Mouse (Mus musculus) neural tube, embryonic 13.5 days (tissue): Measurements from ENCODE around the gene H2afv. TPM values are rescaled to one million over a fixed set of nuclear protein-coding genes. Genes with fewer than 3 reads are reported as not detected.
A peak's percentile ranks its signal among the peaks of the same experiment; 100 is the strongest.

ENCODE experiments used
- ATAC-seq: fragments of 200-750 bp; cut with Nextera tagmentation; 2 replicates; pipeline ENCODE4 v1.8.0; 2017; ENCODE audit warnings: low read depth, mild to moderate bottlenecking, moderate TSS enrichment, moderate library complexity
- H3K27ac ChIP-seq: fragments of 300-500 bp; sonication (generic); replicated peaks from 2 replicates; pipeline ENCODE4 v1.5.1; 2015; ENCODE audit warnings: moderate library complexity, mild to moderate bottlenecking, inconsistent platforms
- H3K27me3 ChIP-seq: fragments of 300-500 bp; sonication (generic); 2 replicates; pipeline ENCODE4 v1.6.1; 2015; ENCODE audit warnings: mild to moderate bottlenecking, inconsistent platforms
- H3K36me3 ChIP-seq: fragments of 300-500 bp; sonication (generic); 2 replicates; pipeline ENCODE4 v1.6.1; 2015; ENCODE audit warnings: mild to moderate bottlenecking, inconsistent platforms
- H3K4me1 ChIP-seq: fragments of 300-500 bp; sonication (generic); replicated peaks from 2 replicates; pipeline ENCODE4 v1.6.1; 2015; ENCODE audit warnings: inconsistent platforms
- H3K4me2 ChIP-seq: fragments of 300-500 bp; sonication (generic); 2 replicates; pipeline ENCODE4 v1.6.1; 2015; ENCODE audit warnings: inconsistent platforms, mild to moderate bottlenecking, moderate library complexity
- H3K4me3 ChIP-seq: fragments of 300-500 bp; sonication (generic); 2 replicates; pipeline ENCODE4 v1.5.1; 2015; ENCODE audit warnings: mild to moderate bottlenecking, inconsistent platforms
- H3K9ac ChIP-seq: fragments of 300-500 bp; sonication (generic); 2 replicates; pipeline ENCODE4 v1.6.1; 2015; ENCODE audit warnings: moderate library complexity, mild to moderate bottlenecking, inconsistent platforms
- H3K9me3 ChIP-seq: fragments of 300-500 bp; sonication (generic); 2 replicates; pipeline ENCODE4 v1.6.1; 2016; ENCODE audit warnings: inconsistent platforms
- WGBS: fragments of 180-500 bp; shearing (Covaris S2); methylation state at CpG from one replicate; pipeline ENCODE4 v1.1.7; 2015; 5-methylcytosine and 5-hydroxymethylcytosine counted together
- polyA plus RNA-seq: library from polyadenylated mRNA; unstranded; fragments of >200 nt; fragmentation: Nextera tagmentation; extraction: Ambion mirVana; gene quantifications from 2 replicates; pipeline ENCODE4 v1.2.1, GENCODE M21; 2015

The H2afv gene
- polyA plus RNA-seq, result 342 and 380 TPM in 2 replicates

DNA sequence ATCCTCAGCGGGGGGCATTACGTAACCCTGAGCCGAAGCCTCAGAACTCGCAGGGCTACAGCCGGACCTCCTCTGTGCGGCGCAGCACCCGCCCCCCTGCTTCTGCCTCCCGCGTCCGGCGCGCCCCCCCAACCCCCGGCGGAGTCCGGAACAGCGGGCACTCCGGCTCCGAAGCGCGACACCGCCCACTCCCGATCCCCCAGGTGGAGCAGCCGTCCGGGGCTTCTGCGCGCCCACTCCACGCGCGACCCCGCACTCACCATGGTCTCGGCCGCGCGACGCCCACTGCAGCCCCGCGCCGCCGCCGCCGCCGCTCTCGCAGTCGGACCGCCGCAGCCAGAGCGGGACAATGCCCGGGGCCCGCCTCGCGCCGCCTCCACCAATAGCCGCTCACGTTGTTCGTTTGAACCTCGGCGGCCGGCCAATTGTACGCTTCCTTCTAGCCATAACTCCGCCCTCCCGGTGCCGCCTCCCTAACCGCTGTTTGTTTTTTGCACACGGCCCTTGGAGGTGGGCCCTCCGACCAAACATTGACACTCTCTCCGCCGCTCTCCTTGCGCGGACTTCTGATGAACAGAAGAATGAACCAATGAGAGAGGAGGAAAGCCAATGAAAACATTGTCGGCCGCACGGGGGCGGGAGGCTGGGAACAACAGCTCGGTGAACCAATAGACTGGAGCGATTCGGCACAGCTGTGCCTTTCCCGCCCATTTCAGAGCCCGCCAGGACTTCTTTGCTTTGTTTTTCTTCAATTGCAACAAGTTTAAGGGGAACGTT, at the start of gene H2afv:
H2afv (minus strand) TSS at position 367 of the 777 bp plus-strand sequence.
- peak; percentile 99 for ATAC-seq
- peak within 1 kb of the TSS; percentile 95 for H3K27ac ChIP-seq
- no peaks in the 10 kb centered on the region for H3K27me3 ChIP-seq
- under 1% methylated on average over 79 of the region's 80 CpGs for WGBS
- no peaks in the 10 kb centered on the region for H3K9me3 ChIP-seq
- H3K9ac ChIP-seq, result peak within 1 kb of the TSS; percentile 85
- H3K36me3 ChIP-seq, result peaks cover 7% of the 10 kb centered on the region; the same call in 1 of the 2 replicates
- H3K4me2 ChIP-seq, result peak within 1 kb of the TSS; percentile 78
- H3K4me3 ChIP-seq, result peak within 1 kb of the TSS; percentile 80
- peaks cover 18% of the 10 kb centered on the region for H3K4me1 ChIP-seq

DNA sequence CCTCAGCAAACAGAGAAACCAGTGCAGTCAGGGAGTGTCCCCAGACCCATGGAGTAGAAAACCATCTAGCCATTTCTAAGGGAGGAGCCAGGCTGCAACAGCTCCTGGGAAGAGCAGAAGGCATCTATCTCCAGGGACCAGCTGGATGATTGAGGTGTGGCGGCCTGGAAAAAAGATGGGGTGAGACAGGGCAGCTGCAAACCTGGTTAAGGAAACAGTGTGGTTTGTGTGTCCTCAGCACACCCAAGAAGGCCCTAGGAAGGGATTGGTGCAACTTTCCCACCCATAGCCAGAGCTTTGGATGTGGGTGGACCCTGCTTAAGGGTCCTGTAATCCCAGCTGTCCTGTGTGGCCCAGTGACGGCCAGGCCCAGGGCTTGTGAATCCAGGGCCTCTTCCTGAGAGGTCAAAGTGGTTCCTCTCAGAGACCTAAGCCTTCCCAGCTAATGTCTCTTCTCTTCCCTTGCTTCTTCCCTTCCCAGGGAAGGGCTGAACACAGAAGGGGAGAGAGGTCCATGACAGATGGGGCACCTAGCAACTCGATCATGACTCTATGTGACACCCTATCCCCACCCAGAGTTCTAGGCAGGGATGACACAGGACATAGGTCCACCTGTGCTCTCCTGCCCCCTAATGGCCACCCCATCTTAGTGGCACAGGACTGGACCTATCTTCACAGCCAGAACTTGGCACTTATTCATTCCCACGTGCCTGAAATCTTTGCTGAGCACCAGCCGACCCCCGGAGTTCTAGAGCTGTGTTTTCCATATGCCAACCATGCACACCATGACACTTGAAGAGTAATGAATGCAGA, 45.7 kb upstream of the H2afv start:
- Histone ChIP-seq H3K9me3 (no peaks in the 10 kb centered on the region), H3K4me2 (no peak overlapping the region), H3K4me1 (no peaks in the 10 kb centered on the region), H3K27me3 (no peaks in the 10 kb centered on the region), H3K36me3 (no peaks in the 10 kb centered on the region), H3K9ac (no peak overlapping the region), H3K4me3 (no peak overlapping the region), H3K27ac (no peak overlapping the region)
- WGBS, result 55% methylated on average over 6 of the region's 6 CpGs
- ATAC-seq, result no peak

DNA sequence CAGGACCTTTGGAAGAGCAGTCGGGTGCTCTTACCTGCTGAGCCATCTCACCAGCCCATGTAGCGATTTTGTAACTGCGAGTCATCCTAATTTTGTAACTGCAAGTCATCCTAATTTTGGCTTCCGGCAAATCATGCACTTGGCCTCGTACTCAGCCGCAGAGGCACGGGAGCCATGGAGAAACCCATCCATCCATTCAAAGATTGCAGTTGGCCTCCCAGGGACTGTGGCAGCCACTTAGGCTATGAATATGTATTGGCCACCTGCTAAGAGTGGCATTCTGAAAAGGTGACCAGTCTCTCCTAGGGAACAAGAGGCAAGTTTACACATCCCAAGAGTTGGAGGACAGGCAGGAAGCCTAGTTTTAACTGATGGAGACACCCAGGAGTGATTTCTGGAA, 45.0 kb upstream of the H2afv start:
- 67% methylated on average over 7 of the region's 7 CpGs for WGBS
- no peak overlapping the region for H3K27ac ChIP-seq

DNA sequence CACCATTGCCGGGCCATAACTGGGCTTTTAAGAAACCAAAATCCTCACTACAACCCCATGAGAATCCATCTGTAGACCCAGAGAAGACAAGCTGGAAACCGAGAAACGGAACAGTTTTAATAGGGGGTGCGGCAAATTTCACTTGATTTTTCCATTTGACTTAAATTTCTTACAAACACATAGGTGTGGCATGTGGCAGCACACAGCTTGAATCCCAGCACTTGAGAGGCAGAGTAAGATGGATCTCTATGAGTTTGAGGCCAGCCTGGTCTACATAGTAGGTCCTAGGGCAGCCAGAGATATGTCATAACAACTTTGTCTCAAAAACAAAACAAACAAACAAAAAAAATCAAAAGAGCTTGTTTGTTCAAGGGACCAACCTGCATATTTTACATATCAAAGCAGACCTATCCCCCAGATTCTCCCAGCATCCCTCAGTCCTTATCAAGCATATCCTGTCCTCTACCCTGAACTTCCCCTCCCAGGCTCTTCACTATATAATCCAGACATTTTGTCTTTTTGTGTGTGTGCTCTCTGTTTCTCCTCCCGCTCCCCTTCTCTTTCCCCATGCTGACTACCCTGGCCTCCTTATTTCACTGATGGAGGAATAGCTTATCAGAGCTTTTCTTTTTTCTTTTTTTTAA, 43.9 kb upstream of the H2afv start:
- Histone ChIP-seq H3K4me3 (no peak overlapping the region), H3K9me3 (no peaks in the 10 kb centered on the region), H3K27ac (no peak overlapping the region), H3K36me3 (no peaks in the 10 kb centered on the region), H3K27me3 (no peaks in the 10 kb centered on the region), H3K9ac (no peak overlapping the region), H3K4me2 (no peak overlapping the region), H3K4me1 (no peaks in the 10 kb centered on the region)
- 95% methylated on average over 5 of the region's 5 CpGs for WGBS
- ATAC-seq, result no peak

More for the DNA sequence above, 45.0 kb upstream of the H2afv start:
- ATAC-seq, result no peak
- no peaks in the 10 kb centered on the region for H3K27me3 ChIP-seq
- H3K9me3 ChIP-seq, result no peaks in the 10 kb centered on the region
- no peak overlapping the region for H3K4me2 ChIP-seq
- no peaks in the 10 kb centered on the region for H3K4me1 ChIP-seq
- H3K9ac ChIP-seq, result no peak overlapping the region
- H3K36me3 ChIP-seq, result no peaks in the 10 kb centered on the region
- no peak overlapping the region for H3K4me3 ChIP-seq

DNA sequence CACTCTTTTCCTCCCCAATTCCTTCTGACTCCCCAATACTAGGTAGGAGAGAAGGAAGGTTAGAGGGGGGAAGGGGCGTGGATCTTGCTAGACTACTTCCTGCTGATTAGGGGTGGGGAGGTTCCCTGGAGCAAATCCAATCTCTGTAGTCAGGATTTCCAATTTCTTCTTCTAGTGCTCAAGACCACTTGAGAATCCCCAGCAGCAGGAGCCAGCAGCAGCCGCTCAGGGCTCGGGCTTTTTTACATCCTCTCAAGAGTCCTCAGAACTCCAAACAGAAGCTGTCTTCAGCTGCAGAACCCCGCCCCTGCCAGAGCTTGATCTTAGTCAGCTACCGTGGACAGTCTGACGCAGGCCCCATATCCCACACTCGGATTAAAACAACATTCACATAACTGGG, 43.3 kb upstream of the H2afv start:
- 60% methylated on average over 7 of the region's 7 CpGs for WGBS
- H3K36me3 ChIP-seq, result no peaks in the 10 kb centered on the region
- no peaks in the 10 kb centered on the region for H3K4me1 ChIP-seq
- no peak overlapping the region for H3K4me3 ChIP-seq
- H3K9ac ChIP-seq, result no peak overlapping the region
- H3K4me2 ChIP-seq, result no peak overlapping the region
- no peak for ATAC-seq
- no peak overlapping the region for H3K27ac ChIP-seq
- H3K27me3 ChIP-seq, result no peaks in the 10 kb centered on the region
- H3K9me3 ChIP-seq, result no peaks in the 10 kb centered on the region

DNA sequence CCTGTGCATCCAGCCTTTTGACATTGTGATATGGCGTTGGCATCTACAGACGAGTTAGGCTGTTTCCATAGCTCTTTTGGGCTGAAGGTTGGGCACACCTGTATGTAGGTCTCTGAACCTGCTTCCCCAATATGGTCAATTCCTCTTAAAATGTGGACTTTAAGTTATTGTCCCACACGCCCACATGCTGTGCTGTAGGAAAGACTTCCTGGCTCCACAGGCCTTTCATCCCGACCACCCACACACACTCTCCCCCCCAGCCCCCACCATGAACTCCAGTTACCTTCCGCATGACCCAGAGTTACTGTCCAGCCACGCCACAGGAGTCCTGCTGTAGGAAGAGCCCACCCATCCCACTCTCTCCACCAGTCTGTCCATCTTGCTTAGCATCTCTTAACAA, 42.7 kb upstream of the H2afv start:
- no peak for ATAC-seq
- no peak overlapping the region for H3K4me2 ChIP-seq
- no peaks in the 10 kb centered on the region for H3K9me3 ChIP-seq
- no peaks in the 10 kb centered on the region for H3K27me3 ChIP-seq
- no peak overlapping the region for H3K27ac ChIP-seq
- no peaks in the 10 kb centered on the region for H3K4me1 ChIP-seq
- no peak overlapping the region for H3K9ac ChIP-seq
- no peaks in the 10 kb centered on the region for H3K36me3 ChIP-seq
- WGBS, result 65% methylated on average over 6 of the region's 6 CpGs
- H3K4me3 ChIP-seq, result no peak overlapping the region

DNA sequence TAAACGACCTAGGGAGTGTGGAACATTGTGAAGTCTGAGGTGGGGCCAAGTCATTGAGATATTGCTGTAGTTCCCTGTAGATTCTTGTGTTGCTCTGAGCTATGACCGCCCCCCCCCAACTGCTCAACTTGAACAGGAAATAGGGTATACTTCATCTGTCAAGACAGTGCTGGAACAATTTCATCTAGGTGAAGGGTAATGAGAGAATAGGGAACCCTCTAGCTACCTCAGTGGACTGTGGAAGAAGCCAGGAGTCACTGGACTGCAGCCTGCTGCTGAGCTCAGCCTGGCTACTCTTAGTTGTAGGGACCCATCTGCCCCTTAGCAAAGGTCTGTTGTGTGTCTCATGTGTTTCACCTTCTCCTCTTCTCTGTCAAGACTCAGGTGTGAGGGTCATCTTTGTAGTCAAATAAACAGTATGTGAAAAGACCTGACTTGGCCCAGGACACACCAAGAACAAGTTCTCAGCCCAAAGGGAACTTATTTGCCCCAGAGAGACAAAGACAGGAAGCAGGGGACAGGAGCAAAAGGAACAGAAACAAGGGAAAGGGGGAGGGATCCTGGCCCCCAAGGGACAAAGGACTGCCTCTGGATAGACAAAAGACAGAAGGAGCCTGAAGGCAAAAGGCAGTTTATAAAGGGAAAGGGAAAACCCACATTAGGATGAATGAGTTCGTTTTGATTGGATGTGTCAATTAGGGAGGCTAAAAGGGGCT, 40.2 kb upstream of the H2afv start:
- no peak overlapping the region for H3K4me3 ChIP-seq
- no peak overlapping the region for H3K9ac ChIP-seq
- no peaks in the 10 kb centered on the region for H3K36me3 ChIP-seq
- H3K27me3 ChIP-seq, result 0 out of 2 replicates have a peak, but pooled peaks cover 6% of the 10 kb centered on the region
- H3K4me2 ChIP-seq, result no peak overlapping the region
- H3K4me1 ChIP-seq, result no peaks in the 10 kb centered on the region
- ATAC-seq, result no peak
- H3K27ac ChIP-seq, result no peak overlapping the region
- H3K9me3 ChIP-seq, result no peaks in the 10 kb centered on the region
- WGBS, result 54% methylated on average over 3 of the region's 3 CpGs

DNA sequence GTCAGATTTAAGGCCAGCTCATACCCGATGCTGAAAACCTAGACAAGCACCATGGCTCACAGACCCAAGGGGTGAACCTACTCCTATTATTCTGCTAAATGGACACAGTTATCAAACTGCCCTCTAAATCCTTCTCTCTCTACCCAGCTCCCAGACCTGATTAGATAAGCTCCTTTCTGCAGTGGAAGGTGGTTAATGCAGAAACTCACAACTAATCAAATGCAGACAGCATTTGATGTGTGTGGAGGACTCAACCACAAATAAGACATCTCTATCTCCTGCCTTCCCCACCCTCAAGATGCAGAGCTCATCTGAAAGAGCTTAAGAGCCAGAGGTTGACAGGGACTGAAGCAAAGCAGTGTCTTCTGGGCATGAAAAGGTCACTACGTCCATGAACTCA, 38.9 kb upstream of the H2afv start:
- WGBS, result 91% methylated on average over 2 of the region's 2 CpGs
- ATAC-seq, result no peak
- H3K9ac ChIP-seq, result no peak overlapping the region
- no peaks in the 10 kb centered on the region for H3K4me1 ChIP-seq
- H3K4me2 ChIP-seq, result no peak overlapping the region
- H3K4me3 ChIP-seq, result no peak overlapping the region
- no peak overlapping the region for H3K27ac ChIP-seq
- H3K36me3 ChIP-seq, result no peaks in the 10 kb centered on the region
- H3K9me3 ChIP-seq, result no peaks in the 10 kb centered on the region
- H3K27me3 ChIP-seq, result 0 out of 2 replicates have a peak, but pooled peaks cover 6% of the 10 kb centered on the region

DNA sequence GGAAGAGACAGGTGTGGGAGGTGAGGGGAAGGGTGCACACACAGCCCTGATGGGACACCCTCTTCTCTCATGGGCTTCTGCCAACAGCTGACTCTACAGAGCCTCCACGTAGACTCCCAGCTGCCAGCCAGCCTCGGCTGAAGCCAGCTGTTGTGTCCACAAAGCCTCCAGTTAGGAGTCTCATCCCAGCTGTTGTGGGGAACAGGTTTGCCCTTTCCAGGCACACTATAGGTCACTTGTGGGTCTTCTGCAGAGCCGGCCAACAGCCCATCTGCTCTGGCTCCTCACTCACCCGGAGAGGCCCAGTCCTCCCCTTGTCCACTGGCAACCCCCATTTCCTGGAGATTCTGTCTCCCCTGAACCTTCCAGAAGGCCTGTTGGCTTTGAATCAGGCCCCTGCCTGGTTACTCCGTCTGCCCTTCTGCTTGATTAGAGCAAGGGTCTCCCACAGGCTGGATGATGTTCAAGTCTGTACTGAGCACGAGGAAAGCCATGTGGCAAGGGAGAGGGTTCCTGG, 37.5 kb upstream of the H2afv start:
- no peak overlapping the region for H3K27ac ChIP-seq
- no peak overlapping the region for H3K4me3 ChIP-seq
- 74% methylated on average over 6 of the region's 6 CpGs for WGBS
- 0 out of 2 replicates have a peak, but pooled peaks cover 6% of the 10 kb centered on the region for H3K27me3 ChIP-seq
- H3K4me1 ChIP-seq, result no peaks in the 10 kb centered on the region
- H3K36me3 ChIP-seq, result no peaks in the 10 kb centered on the region
- no peaks in the 10 kb centered on the region for H3K9me3 ChIP-seq
- no peak for ATAC-seq
- H3K4me2 ChIP-seq, result no peak overlapping the region
- H3K9ac ChIP-seq, result no peak overlapping the region

DNA sequence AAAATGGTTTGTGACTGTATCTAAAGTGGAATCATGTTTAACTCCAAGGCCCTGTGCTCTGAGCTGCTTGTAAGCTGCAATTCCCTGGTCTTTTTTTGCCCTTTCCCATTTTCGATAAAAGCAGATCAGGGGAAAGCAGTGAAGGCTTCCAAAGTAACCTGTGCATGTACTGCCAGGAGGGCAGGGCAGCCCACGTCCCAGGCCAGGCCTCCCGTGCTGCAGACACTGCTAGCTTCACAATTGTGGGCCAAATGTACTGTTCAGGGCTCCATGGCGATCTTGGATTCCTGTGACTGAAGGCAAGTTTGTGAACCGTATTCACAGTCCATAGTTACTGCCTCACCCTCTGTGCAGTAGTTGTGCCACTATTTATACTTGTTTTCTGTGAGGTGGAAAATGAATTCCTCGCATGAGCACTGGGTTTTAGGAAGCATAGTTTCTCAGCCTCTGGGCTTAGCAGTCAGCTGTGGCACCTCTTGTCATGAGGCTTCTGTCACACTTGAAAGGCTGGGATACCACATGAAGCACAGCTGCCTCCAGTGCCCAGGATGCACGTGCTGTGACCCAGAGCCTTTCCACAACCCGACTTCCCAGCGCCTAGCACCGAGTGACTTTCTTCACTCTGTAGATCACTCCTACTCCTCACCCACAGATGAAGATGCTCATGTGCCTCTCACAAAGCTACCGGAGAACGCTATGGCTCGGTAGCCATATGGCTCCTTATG, 36.6 kb upstream of the H2afv start:
- H3K27me3 ChIP-seq, result 0 out of 2 replicates have a peak, but pooled peaks cover 6% of the 10 kb centered on the region
- H3K27ac ChIP-seq, result no peak overlapping the region
- H3K4me1 ChIP-seq, result no peaks in the 10 kb centered on the region
- WGBS, result 81% methylated on average over 13 of the region's 13 CpGs
- no peaks in the 10 kb centered on the region for H3K36me3 ChIP-seq
- no peak overlapping the region for H3K4me2 ChIP-seq
- no peaks in the 10 kb centered on the region for H3K9me3 ChIP-seq
- H3K9ac ChIP-seq, result no peak overlapping the region
- ATAC-seq, result no peak
- H3K4me3 ChIP-seq, result no peak overlapping the region

DNA sequence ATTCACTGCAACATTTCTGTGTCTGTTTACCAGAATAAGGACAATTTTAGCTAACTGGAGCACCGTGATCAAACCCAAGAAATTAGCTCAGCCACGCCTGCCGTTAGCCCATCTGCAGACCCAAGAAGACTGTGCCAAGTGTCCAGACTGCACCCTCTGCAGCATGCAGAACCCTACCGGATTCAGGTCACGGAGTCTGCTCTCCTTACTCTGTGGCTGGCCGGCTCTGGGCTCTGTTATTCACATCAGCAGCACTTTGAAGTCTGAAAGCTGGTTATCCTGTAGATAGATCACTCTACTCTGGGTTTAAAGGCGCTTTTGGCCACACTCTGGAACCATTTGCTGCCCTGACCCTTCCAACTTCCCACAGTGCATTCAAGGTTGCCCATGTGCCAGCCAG, 35.9 kb upstream of the H2afv start:
- no peak overlapping the region for H3K4me2 ChIP-seq
- ATAC-seq, result no peak
- no peak overlapping the region for H3K27ac ChIP-seq
- H3K9ac ChIP-seq, result no peak overlapping the region
- H3K4me1 ChIP-seq, result no peaks in the 10 kb centered on the region
- 0 out of 2 replicates have a peak, but pooled peaks cover 6% of the 10 kb centered on the region for H3K27me3 ChIP-seq
- H3K36me3 ChIP-seq, result no peaks in the 10 kb centered on the region
- H3K4me3 ChIP-seq, result no peak overlapping the region
- H3K9me3 ChIP-seq, result no peaks in the 10 kb centered on the region
- WGBS, result 74% methylated on average over 7 of the region's 7 CpGs
